Mouse (Mus musculus): ENCODE results near the gene Onecut1. TPM values are rescaled to one million over a fixed set of nuclear protein-coding genes. Genes with fewer than 3 reads are reported as not detected.

Onecut1 gene
- not detected in 2 replicates for polyA plus RNA-seq (2012; rRNA removed)
- polyA plus RNA-seq (2014; fragmentation: Nextera tagmentation; extraction: Ambion mirVana): 0.04 TPM in 1 of 2 replicates, not detected in the other

GRCm38 (mm10) chr9:74861561-74861980 lies at the start of gene Onecut1:
Gene Onecut1, plus strand, starts transcription at chr9:74861921.
- Histone ChIP-seq H3K4me2 (replicated peaks; ENCODE audit: low read depth, low read length, severe bottlenecking) (peak within 1 kb of the TSS; percentile 96), H3K9me3 (ENCODE audit: control insufficient read depth, low read length) (no peaks in the 10 kb centered on the region), H3K27me3 (ENCODE audit: control insufficient read depth, insufficient read depth, low read length) (peaks cover 100% of the 10 kb centered on the region), H3K4me1 (ENCODE audit: control insufficient read depth, insufficient read depth, low read length) (peaks cover 8% of the 10 kb centered on the region), H3K36me3 (ENCODE audit: control insufficient read depth, insufficient read depth, low read length) (no peaks in the 10 kb centered on the region), H3K4me3 (replicated peaks; ENCODE audit: low read length) (peak within 1 kb of the TSS; percentile 51), H3K27ac (replicated peaks; ENCODE audit: low read depth, low read length) (no peak within 1 kb of the TSS), H3K9ac (ENCODE audit: low read depth, low read length, severe bottlenecking) (peak within 1 kb of the TSS; percentile 36; the same call in 1 of the 2 replicates)
- TF ChIP-seq POLR2A (IDR thresholded peaks at IDR 0.05; ENCODE audit: borderline replicate concordance, extremely low read depth, insufficient read depth, insufficient read length): no peak
- peak; percentile 68 for DNase-seq (ENCODE audit: low spot score)
- 1% methylated on average over 30 of the region's 45 CpGs for WGBS
- ATAC-seq (ENCODE audit: low FRiP score, low read depth): peak; percentile 70

GRCm38 (mm10) chr9:74819736-74820511 lies 41.8 kb upstream of the Onecut1 start:
- Histone ChIP-seq H3K4me2 (replicated peaks; ENCODE audit: low read depth, low read length, severe bottlenecking) (no peak overlapping the region), H3K4me1 (ENCODE audit: control insufficient read depth, insufficient read depth, low read length) (no peaks in the 10 kb centered on the region), H3K4me3 (replicated peaks; ENCODE audit: low read length) (no peak overlapping the region), H3K36me3 (ENCODE audit: control insufficient read depth, insufficient read depth, low read length) (no peaks in the 10 kb centered on the region), H3K9ac (ENCODE audit: low read depth, low read length, severe bottlenecking) (no peak overlapping the region), H3K27ac (replicated peaks; ENCODE audit: low read depth, low read length) (no peak overlapping the region), H3K9me3 (ENCODE audit: control insufficient read depth, low read length) (no peaks in the 10 kb centered on the region), H3K27me3 (ENCODE audit: control insufficient read depth, insufficient read depth, low read length) (no peaks in the 10 kb centered on the region)
- DNase-seq (ENCODE audit: low spot score) (no peak), ATAC-seq (ENCODE audit: low FRiP score, low read depth) (no peak)
- TF ChIP-seq POLR2A (IDR thresholded peaks at IDR 0.05; ENCODE audit: borderline replicate concordance, extremely low read depth, insufficient read depth, insufficient read length): no peak
- 27% methylated on average over 19 of the region's 19 CpGs for WGBS

- ATAC-seq (ENCODE audit: low FRiP score, low read depth) (no peak), DNase-seq (ENCODE audit: low spot score) (no peak)
- Histone ChIP-seq H3K27ac (replicated peaks; ENCODE audit: low read depth, low read length) (no peak overlapping the region), H3K4me2 (replicated peaks; ENCODE audit: low read depth, low read length, severe bottlenecking) (no peak overlapping the region), H3K27me3 (ENCODE audit: control insufficient read depth, insufficient read depth, low read length) (no peaks in the 10 kb centered on the region), H3K4me1 (ENCODE audit: control insufficient read depth, insufficient read depth, low read length) (no peaks in the 10 kb centered on the region), H3K36me3 (ENCODE audit: control insufficient read depth, insufficient read depth, low read length) (no peaks in the 10 kb centered on the region), H3K9me3 (ENCODE audit: control insufficient read depth, low read length) (no peaks in the 10 kb centered on the region), H3K9ac (ENCODE audit: low read depth, low read length, severe bottlenecking) (no peak overlapping the region), H3K4me3 (replicated peaks; ENCODE audit: low read length) (no peak overlapping the region)
- no peak for TF ChIP-seq POLR2A (IDR thresholded peaks at IDR 0.05; ENCODE audit: borderline replicate concordance, extremely low read depth, insufficient read depth, insufficient read length)
- 82% methylated on average over 2 of the region's 2 CpGs for whole genome bisulfite sequencing
Observed at GRCm38 (mm10) chr9:74825102-74825501, 36.6 kb upstream of the Onecut1 start.

- Histone ChIP-seq H3K27me3 (ENCODE audit: control insufficient read depth, insufficient read depth, low read length) (no peaks in the 10 kb centered on the region), H3K4me3 (replicated peaks; ENCODE audit: low read length) (no peak overlapping the region), H3K36me3 (ENCODE audit: control insufficient read depth, insufficient read depth, low read length) (no peaks in the 10 kb centered on the region), H3K27ac (replicated peaks; ENCODE audit: low read depth, low read length) (no peak overlapping the region), H3K4me2 (replicated peaks; ENCODE audit: low read depth, low read length, severe bottlenecking) (no peak overlapping the region), H3K9ac (ENCODE audit: low read depth, low read length, severe bottlenecking) (no peak overlapping the region), H3K9me3 (ENCODE audit: control insufficient read depth, low read length) (no peaks in the 10 kb centered on the region), H3K4me1 (ENCODE audit: control insufficient read depth, insufficient read depth, low read length) (no peaks in the 10 kb centered on the region)
- no peak for TF ChIP-seq POLR2A (IDR thresholded peaks at IDR 0.05; ENCODE audit: borderline replicate concordance, extremely low read depth, insufficient read depth, insufficient read length)
- WGBS: 62% methylated on average over 3 of the region's 3 CpGs
- no peak for ATAC-seq (ENCODE audit: low FRiP score, low read depth)
- no peak for DNase-seq (ENCODE audit: low spot score)
Observed at GRCm38 (mm10) chr9:74829206-74829605, 32.5 kb upstream of the Onecut1 start.

- ATAC-seq (ENCODE audit: low FRiP score, low read depth) (no peak), DNase-seq (ENCODE audit: low spot score) (no peak)
- Histone ChIP-seq H3K27me3 (ENCODE audit: control insufficient read depth, insufficient read depth, low read length) (peaks cover 34% of the 10 kb centered on the region), H3K36me3 (ENCODE audit: control insufficient read depth, insufficient read depth, low read length) (no peaks in the 10 kb centered on the region), H3K4me3 (replicated peaks; ENCODE audit: low read length) (no peak overlapping the region), H3K4me2 (replicated peaks; ENCODE audit: low read depth, low read length, severe bottlenecking) (no peak overlapping the region), H3K4me1 (ENCODE audit: control insufficient read depth, insufficient read depth, low read length) (no peaks in the 10 kb centered on the region), H3K9ac (ENCODE audit: low read depth, low read length, severe bottlenecking) (no peak overlapping the region), H3K27ac (replicated peaks; ENCODE audit: low read depth, low read length) (no peak overlapping the region), H3K9me3 (ENCODE audit: control insufficient read depth, low read length) (no peaks in the 10 kb centered on the region)
- no peak for TF ChIP-seq POLR2A (IDR thresholded peaks at IDR 0.05; ENCODE audit: borderline replicate concordance, extremely low read depth, insufficient read depth, insufficient read length)
- WGBS: 79% methylated on average over 4 of the region's 4 CpGs
Observed at GRCm38 (mm10) chr9:74842890-74843289, 18.8 kb upstream of the Onecut1 start.
